Mouse (Mus musculus) bone marrow macrophage, adult 2 months (primary cell): Measurements from ENCODE around the gene Gucy2c. TPM values are rescaled to one million over a fixed set of nuclear protein-coding genes. Genes with fewer than 3 reads are reported as not detected.

Experiments
- H3K27ac ChIP-seq: 2 replicates; pipeline ENCODE4 v1.5.1; 2012; ENCODE audit warnings: low read depth, low read length; ENCODE audit not compliant: insufficient read depth
- H3K4me1 ChIP-seq: 2 replicates; pipeline ENCODE4 v1.6.1; 2012; ENCODE audit warnings: low read length; ENCODE audit not compliant: control insufficient read depth, insufficient read depth
- H3K4me3 ChIP-seq: 2 replicates; pipeline ENCODE4 v1.5.1; 2012; ENCODE audit warnings: mild to moderate bottlenecking, low read length, moderate library complexity; ENCODE audit not compliant: insufficient read depth
- CTCF ChIP-seq: IDR thresholded peaks from 2 replicates; pipeline ENCODE4 v1.5.1; 2012; ENCODE audit warnings: low read depth, mild to moderate bottlenecking, low read length, moderate library complexity
- POLR2A ChIP-seq: IDR thresholded peaks from 2 replicates; pipeline ENCODE4 v1.6.1; 2012; ENCODE audit warnings: mild to moderate bottlenecking, low read depth, low read length, borderline replicate concordance
- polyA plus RNA-seq: library from polyadenylated mRNA; stranded (reverse); fragments of >200 nt; gene quantifications from 2 replicates; pipeline ENCODE4 v1.2.4, GENCODE M21; 2012; ENCODE audit not compliant: missing spikeins, insufficient read depth, insufficient read length

The Gucy2c gene
- polyA plus RNA-seq, 1 experiment, result not detected

GRCm38 (mm10) chr6:136674935-136675334 is 106.6 kb downstream of the Gucy2c start:
- no peak overlapping the region for H3K27ac ChIP-seq

GRCm38 (mm10) chr6:136672467-136672866 is 109.1 kb downstream of the Gucy2c start:
- no peak overlapping the region for H3K27ac ChIP-seq
- no peak overlapping the region for H3K4me3 ChIP-seq

More at GRCm38 (mm10) chr6:136674935-136675334, 106.6 kb downstream of the Gucy2c start:
- no peak overlapping the region for H3K4me3 ChIP-seq
- TF ChIP-seq CTCF (no peak), POLR2A (no peak)
- H3K4me1 ChIP-seq, result 0 out of 2 replicates have a peak, but pooled peaks cover 2% of the 10 kb centered on the region

GRCm38 (mm10) chr6:136669274-136669673 is 112.3 kb downstream of the Gucy2c start:
- H3K4me1 ChIP-seq, result no peaks in the 10 kb centered on the region
- H3K27ac ChIP-seq, result no peak overlapping the region
- TF ChIP-seq POLR2A (no peak), CTCF (no peak)
- H3K4me3 ChIP-seq, result no peak overlapping the region

More at GRCm38 (mm10) chr6:136672467-136672866, 109.1 kb downstream of the Gucy2c start:
- no peak for TF ChIP-seq CTCF
- TF ChIP-seq POLR2A, result no peak
- no peaks in the 10 kb centered on the region for H3K4me1 ChIP-seq

- Histone ChIP-seq H3K27ac (no peak overlapping the region), H3K4me1 (no peaks in the 10 kb centered on the region), H3K4me3 (no peak overlapping the region)
- TF ChIP-seq CTCF (no peak), POLR2A (no peak)
Observed at GRCm38 (mm10) chr6:136668266-136668986, 113.1 kb downstream of the Gucy2c start.

GRCm38 (mm10) chr6:136662063-136662462 is 119.5 kb downstream of the Gucy2c start:
- H3K4me3 ChIP-seq, result no peak overlapping the region
- H3K27ac ChIP-seq, result no peak overlapping the region

GRCm38 (mm10) chr6:136661706-136662016 is 119.9 kb downstream of the Gucy2c start, which contains the start of gene Plbd1:
TSS of gene Plbd1 (minus strand) at chr6:136661928.
- Histone ChIP-seq H3K27ac (no peak within 1 kb of the TSS), H3K4me3 (peak within 1 kb of the TSS; percentile 12; the same call in 1 of the 2 replicates)
- TF ChIP-seq CTCF (no peak), POLR2A (no peak)

More at GRCm38 (mm10) chr6:136662063-136662462, 119.5 kb downstream of the Gucy2c start:
- H3K4me1 ChIP-seq, result peaks cover 4% of the 10 kb centered on the region
- no peak for TF ChIP-seq CTCF
- TF ChIP-seq POLR2A, result no peak

GRCm38 (mm10) chr6:136660831-136661705 is 120.5 kb downstream of the Gucy2c start:
- Histone ChIP-seq H3K4me1 (peaks cover 4% of the 10 kb centered on the region), H3K4me3 (peak overlapping the region; percentile 12; the same call in 1 of the 2 replicates), H3K27ac (no peak overlapping the region)
- TF ChIP-seq CTCF, result no peak

More at GRCm38 (mm10) chr6:136661706-136662016, 119.9 kb downstream of the Gucy2c start, which contains the start of gene Plbd1:
- H3K4me1 ChIP-seq, result peaks cover 4% of the 10 kb centered on the region

- TF ChIP-seq CTCF (no peak), POLR2A (no peak)
- Histone ChIP-seq H3K4me1 (peaks cover 10% of the 10 kb centered on the region), H3K27ac (no peak overlapping the region), H3K4me3 (no peak overlapping the region)
Observed at GRCm38 (mm10) chr6:136659226-136659625, 122.3 kb downstream of the Gucy2c start.

- H3K4me3 ChIP-seq, result no peak overlapping the region
- H3K4me1 ChIP-seq, result peaks cover 10% of the 10 kb centered on the region
- no peak overlapping the region for H3K27ac ChIP-seq
- TF ChIP-seq CTCF (no peak), POLR2A (no peak)
Observed at GRCm38 (mm10) chr6:136658303-136658702, 123.3 kb downstream of the Gucy2c start.

GRCm38 (mm10) chr6:136655786-136656185 is 125.8 kb downstream of the Gucy2c start:
- no peak for TF ChIP-seq CTCF
- no peak for TF ChIP-seq POLR2A
- H3K4me1 ChIP-seq, result peaks cover 10% of the 10 kb centered on the region
- no peak overlapping the region for H3K27ac ChIP-seq
- no peak overlapping the region for H3K4me3 ChIP-seq
